Mouse (Mus musculus) hindbrain, embryonic 14.5 days (tissue): ENCODE measurements around the gene Acsbg2. TPM values are rescaled to one million over a fixed set of nuclear protein-coding genes. Genes with fewer than 3 reads are reported as not detected.

Experiments
- ATAC-seq: fragments of 200-750 bp; cut with Nextera tagmentation; 2 replicates; pipeline ENCODE4 v1.8.0; 2017; ENCODE audit warnings: moderate number of reproducible peaks, mild to moderate bottlenecking, moderate TSS enrichment, moderate library complexity; ENCODE audit not compliant: low FRiP score
- DNase-seq: peaks from one replicate; pipeline ENCODE4 v3.0.0-alpha.2; 2015; ENCODE audit warnings: low spot score
- H3K27ac ChIP-seq: fragments of 300-500 bp; sonication (generic); 2 replicates; pipeline ENCODE4 v1.5.1; 2014; ENCODE audit warnings: mild to moderate bottlenecking, moderate library complexity
- H3K27me3 ChIP-seq: fragments of 300-500 bp; sonication (generic); 2 replicates; pipeline ENCODE4 v1.6.1; 2014; ENCODE audit warnings: mild to moderate bottlenecking, low read length, mixed read lengths; ENCODE audit not compliant: control insufficient read depth, insufficient read depth
- H3K36me3 ChIP-seq: fragments of 300-500 bp; sonication (generic); replicated peaks from 2 replicates; pipeline ENCODE4 v1.6.1; 2014; ENCODE audit not compliant: control insufficient read depth, insufficient read depth
- H3K4me1 ChIP-seq: fragments of 300-500 bp; sonication (generic); replicated peaks from 2 replicates; pipeline ENCODE4 v1.6.1; 2014; ENCODE audit warnings: antibody characterized with exemption, low read length, mixed read lengths; ENCODE audit not compliant: control insufficient read depth, insufficient read depth
- H3K4me2 ChIP-seq: fragments of 300-500 bp; sonication (generic); replicated peaks from 2 replicates; pipeline ENCODE4 v1.6.1; 2014; ENCODE audit warnings: mild to moderate bottlenecking, moderate library complexity
- H3K4me3 ChIP-seq: fragments of 300-500 bp; sonication (generic); replicated peaks from 2 replicates; pipeline ENCODE4 v1.5.1; 2014; ENCODE audit warnings: mild to moderate bottlenecking, low read length
- H3K9ac ChIP-seq: fragments of 300-500 bp; sonication (generic); 2 replicates; pipeline ENCODE4 v1.6.1; 2014
- H3K9me3 ChIP-seq: fragments of 300-500 bp; sonication (generic); 2 replicates; pipeline ENCODE4 v1.6.1; 2016; ENCODE audit warnings: low read length; ENCODE audit not compliant: control insufficient read depth
- WGBS: fragments of 180-500 bp; shearing (Covaris S2); extraction: QIAGEN DNeasy Blood & Tissue Kit; methylation state at CpG from one replicate; pipeline ENCODE4 v1.1.7; 2014; 5-methylcytosine and 5-hydroxymethylcytosine counted together
- polyA plus RNA-seq: library from polyadenylated mRNA; unstranded; fragments of >200 nt; fragmentation: Nextera tagmentation; extraction: Ambion mirVana; gene quantifications from 2 replicates; pipeline ENCODE4 v1.2.1, GENCODE M21; 2014

Acsbg2 gene
- polyA plus RNA-seq, 1 experiment from 2014 or later = not detected

- Histone ChIP-seq H3K4me2 (no peak overlapping the region), H3K4me3 (no peak overlapping the region), H3K9me3 (no peaks in the 10 kb centered on the region), H3K4me1 (no peaks in the 10 kb centered on the region), H3K27me3 (no peaks in the 10 kb centered on the region), H3K36me3 (no peaks in the 10 kb centered on the region), H3K9ac (no peak overlapping the region), H3K27ac (no peak overlapping the region)
- WGBS = 54% methylated on average over 7 of the region's 7 CpGs
- ATAC-seq (no peak), DNase-seq (no peak)
Observed at GRCm38 (mm10) chr17:56858922-56859321, 15.3 kb downstream of the Acsbg2 start.

GRCm38 (mm10) chr17:56858216-56858615 lies 16.0 kb downstream of the Acsbg2 start:
- DNase-seq (peak; percentile 59), ATAC-seq (no peak)
- Histone ChIP-seq H3K9me3 (no peaks in the 10 kb centered on the region), H3K27ac (no peak overlapping the region), H3K36me3 (no peaks in the 10 kb centered on the region), H3K4me3 (no peak overlapping the region), H3K27me3 (no peaks in the 10 kb centered on the region), H3K9ac (no peak overlapping the region), H3K4me1 (no peaks in the 10 kb centered on the region), H3K4me2 (no peak overlapping the region)
- WGBS = 48% methylated on average over 4 of the region's 4 CpGs

- DNase-seq (no peak), ATAC-seq (no peak)
- Histone ChIP-seq H3K4me2 (no peak overlapping the region), H3K9me3 (no peaks in the 10 kb centered on the region), H3K9ac (no peak overlapping the region), H3K27me3 (no peaks in the 10 kb centered on the region), H3K4me3 (no peak overlapping the region), H3K27ac (no peak overlapping the region), H3K4me1 (no peaks in the 10 kb centered on the region), H3K36me3 (no peaks in the 10 kb centered on the region)
- 85% methylated on average over 3 of the region's 3 CpGs for WGBS
Observed at GRCm38 (mm10) chr17:56855421-56855820, 18.8 kb downstream of the Acsbg2 start.

GRCm38 (mm10) chr17:56851167-56851566 lies 23.1 kb downstream of the Acsbg2 start:
- no peak overlapping the region for H3K4me2 ChIP-seq
- 81% methylated on average over 3 of the region's 3 CpGs for WGBS
- H3K27me3 ChIP-seq = no peaks in the 10 kb centered on the region
- no peaks in the 10 kb centered on the region for H3K4me1 ChIP-seq
- H3K9ac ChIP-seq = no peak overlapping the region
- no peak for ATAC-seq
- H3K9me3 ChIP-seq = no peaks in the 10 kb centered on the region
- no peaks in the 10 kb centered on the region for H3K36me3 ChIP-seq
- H3K27ac ChIP-seq = no peak overlapping the region
- H3K4me3 ChIP-seq = no peak overlapping the region
- DNase-seq = no peak

- no peak for DNase-seq
- no peak for ATAC-seq
- WGBS = 81% methylated on average over 13 of the region's 13 CpGs
- Histone ChIP-seq H3K27ac (no peak overlapping the region), H3K4me2 (no peak overlapping the region), H3K9me3 (no peaks in the 10 kb centered on the region), H3K4me1 (no peaks in the 10 kb centered on the region), H3K27me3 (no peaks in the 10 kb centered on the region), H3K9ac (no peak overlapping the region), H3K36me3 (no peaks in the 10 kb centered on the region), H3K4me3 (no peak overlapping the region)
Observed at GRCm38 (mm10) chr17:56849710-56850109, 24.5 kb downstream of the Acsbg2 start.

- Histone ChIP-seq H3K9ac (no peak overlapping the region), H3K27me3 (no peaks in the 10 kb centered on the region), H3K4me1 (no peaks in the 10 kb centered on the region), H3K9me3 (no peaks in the 10 kb centered on the region), H3K36me3 (no peaks in the 10 kb centered on the region), H3K4me2 (no peak overlapping the region), H3K27ac (no peak overlapping the region), H3K4me3 (no peak overlapping the region)
- ATAC-seq (no peak), DNase-seq (no peak)
- 90% methylated on average over 5 of the region's 5 CpGs for WGBS
Observed at GRCm38 (mm10) chr17:56848785-56849184, 25.5 kb downstream of the Acsbg2 start.

GRCm38 (mm10) chr17:56843678-56844077 lies 30.6 kb downstream of the Acsbg2 start:
- Histone ChIP-seq H3K4me2 (no peak overlapping the region), H3K9ac (no peak overlapping the region), H3K27me3 (no peaks in the 10 kb centered on the region), H3K4me3 (no peak overlapping the region), H3K9me3 (no peaks in the 10 kb centered on the region), H3K4me1 (no peaks in the 10 kb centered on the region), H3K27ac (no peak overlapping the region), H3K36me3 (no peaks in the 10 kb centered on the region)
- ATAC-seq = no peak
- WGBS = 86% methylated on average over 5 of the region's 5 CpGs
- DNase-seq = no peak

- Histone ChIP-seq H3K4me2 (no peak overlapping the region), H3K36me3 (no peaks in the 10 kb centered on the region), H3K27me3 (no peaks in the 10 kb centered on the region), H3K9ac (no peak overlapping the region), H3K9me3 (no peaks in the 10 kb centered on the region), H3K27ac (no peak overlapping the region), H3K4me3 (no peak overlapping the region), H3K4me1 (no peaks in the 10 kb centered on the region)
- ATAC-seq (no peak), DNase-seq (no peak)
- 89% methylated on average over 5 of the region's 5 CpGs for WGBS
Observed at GRCm38 (mm10) chr17:56842173-56842572, 32.1 kb downstream of the Acsbg2 start.

GRCm38 (mm10) chr17:56840524-56840923 lies 33.7 kb downstream of the Acsbg2 start:
- Histone ChIP-seq H3K27me3 (no peaks in the 10 kb centered on the region), H3K9ac (no peak overlapping the region), H3K36me3 (no peaks in the 10 kb centered on the region), H3K4me3 (no peak overlapping the region), H3K4me1 (no peaks in the 10 kb centered on the region), H3K27ac (no peak overlapping the region), H3K9me3 (no peaks in the 10 kb centered on the region), H3K4me2 (no peak overlapping the region)
- DNase-seq (no peak), ATAC-seq (no peak)
- 87% methylated on average over 7 of the region's 7 CpGs for WGBS

GRCm38 (mm10) chr17:56836336-56836735 lies 37.9 kb downstream of the Acsbg2 start:
- DNase-seq (no peak), ATAC-seq (no peak)
- no peak overlapping the region for H3K4me3 ChIP-seq
- WGBS = 91% methylated on average over 8 of the region's 8 CpGs
- H3K4me2 ChIP-seq = no peak overlapping the region
- no peaks in the 10 kb centered on the region for H3K27me3 ChIP-seq
- no peaks in the 10 kb centered on the region for H3K9me3 ChIP-seq
- H3K27ac ChIP-seq = no peak overlapping the region
- no peak overlapping the region for H3K9ac ChIP-seq
- no peaks in the 10 kb centered on the region for H3K36me3 ChIP-seq
- H3K4me1 ChIP-seq = 0 out of 2 replicates have a peak, but pooled peaks cover 5% of the 10 kb centered on the region
